Mouse (Mus musculus) ovary, postnatal 36 days (tissue): ENCODE measurements around the gene Gabrq.

ENCODE experiments used
- DNase-seq: peaks from one replicate; pipeline ENCODE4 v3.0.0; 2022; ENCODE audit warnings: low spot score, mixed read lengths

Gene Gabrq

DNA sequence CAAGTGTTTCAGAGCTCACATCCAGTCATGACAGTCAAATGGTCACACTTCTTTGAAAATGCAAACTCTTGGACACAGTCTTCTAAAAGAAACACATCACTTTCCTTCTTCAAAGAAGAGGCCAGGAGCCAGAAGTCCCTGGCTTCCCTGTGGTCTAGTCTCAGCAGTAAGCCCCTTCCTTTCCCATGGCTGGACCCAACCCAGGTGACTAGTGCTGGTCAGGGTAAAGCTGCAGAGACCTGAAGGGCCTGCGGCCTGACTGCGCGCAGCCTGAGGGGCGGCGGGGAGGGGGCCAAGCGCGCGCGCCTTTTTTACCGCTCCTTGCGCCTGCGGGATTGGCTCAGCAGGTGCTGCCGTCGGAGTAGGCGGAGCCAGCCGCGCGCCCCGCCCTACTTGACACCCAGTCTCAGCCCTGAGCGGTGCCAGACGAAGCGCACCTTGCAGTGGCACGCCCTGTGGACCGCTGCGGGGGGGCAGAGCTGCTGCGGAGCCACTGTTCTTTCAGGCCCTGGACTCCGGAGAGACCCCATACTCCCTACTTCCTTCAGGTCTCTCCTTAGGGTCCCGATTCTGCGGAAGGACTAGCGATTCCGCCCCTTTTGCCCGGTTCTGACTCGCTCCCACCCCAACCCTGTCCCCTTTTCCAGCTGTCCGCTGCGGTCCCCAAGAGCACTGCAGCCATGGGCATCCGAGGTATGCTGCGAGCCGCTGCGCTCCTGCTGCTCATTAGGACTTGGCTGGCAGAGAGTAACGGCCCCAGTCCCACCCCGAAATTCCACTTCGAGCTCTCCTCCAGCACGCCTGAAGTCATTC, at the start of gene Gabrq:
Gene Gabrq, plus strand, starts transcription at position 403 of the 813 bp plus-strand sequence.
- peak; percentile 24 for DNase-seq

DNA sequence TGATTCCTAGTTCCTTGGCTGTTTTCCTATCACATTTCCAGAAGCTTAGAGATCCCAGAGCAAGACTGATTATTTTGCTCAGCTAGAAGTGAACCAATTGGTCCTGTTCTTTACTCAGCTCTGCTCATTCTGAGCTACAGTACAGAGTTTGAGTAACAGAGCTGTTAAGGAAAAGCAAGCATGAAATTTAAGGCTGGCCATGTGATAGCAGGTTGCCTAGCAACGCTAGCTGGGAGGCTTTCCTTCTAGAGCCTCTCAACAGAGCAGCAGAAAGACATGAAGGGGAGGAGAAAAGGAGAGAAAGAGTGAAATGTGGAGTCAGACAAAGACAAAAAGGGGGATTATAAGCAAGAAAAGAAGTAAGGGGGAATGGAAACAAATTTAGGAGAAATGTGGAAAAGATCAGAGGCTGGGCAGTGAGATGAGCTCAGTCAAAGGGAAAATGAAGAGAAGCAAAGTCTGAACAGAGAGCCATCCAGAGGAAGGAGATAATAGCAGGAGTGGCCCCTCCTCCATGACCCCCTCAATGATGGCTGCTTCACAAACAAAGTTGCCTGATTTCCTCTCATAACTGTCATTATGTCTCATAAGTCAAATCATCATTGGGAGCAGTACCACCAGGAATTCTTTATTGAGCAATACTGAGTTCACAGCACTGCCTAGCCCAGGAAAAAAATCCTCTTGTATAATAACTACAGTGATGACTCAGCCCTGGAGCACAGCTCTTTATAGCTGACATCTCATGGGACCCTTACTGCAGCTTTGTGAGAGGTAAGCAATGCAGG, 36.0 kb upstream of the Gabrq start:
- DNase-seq, result no peak

- no peak for DNase-seq
Measured at GRCm38 (mm10) chrX:72789558-72789871, 35.5 kb upstream of the Gabrq start.

GRCm38 (mm10) chrX:72819594-72819993, 5.4 kb upstream of the Gabrq start:
- DNase-seq, result peak; percentile 69

- DNase-seq, result no peak
Measured at GRCm38 (mm10) chrX:72823310-72823709, 1.7 kb upstream of the Gabrq start.

GRCm38 (mm10) chrX:72825589-72825905, 569 bp downstream of the Gabrq start:
- DNase-seq, result no peak
